Mouse (Mus musculus) ES-E14 (cell line): Measurements from ENCODE around the gene Dapk1. TPM values are rescaled to one million over a fixed set of nuclear protein-coding genes. Genes with fewer than 3 reads are reported as not detected.

Experiments
- DNase-seq: peaks from one replicate; pipeline ENCODE4 v3.0.0-alpha.2; 2013; ENCODE audit warnings: low read depth, low spot score
- H3K27ac ChIP-seq: 2 replicates; pipeline ENCODE4 v1.5.1; 2012; ENCODE audit warnings: low read depth, mild to moderate bottlenecking, low read length, moderate library complexity, mixed read lengths; ENCODE audit not compliant: poor library complexity, insufficient read depth, severe bottlenecking
- H3K36me3 ChIP-seq: 2 replicates; pipeline ENCODE4 v1.6.1; 2012; ENCODE audit warnings: mild to moderate bottlenecking, low read length, moderate library complexity, mixed read lengths; ENCODE audit not compliant: control insufficient read depth, poor library complexity, insufficient read depth, severe bottlenecking
- H3K4me1 ChIP-seq, 2 experiments: fragments of 150-350 bp in 1 of 2; sonication (generic) in 1 of 2; 2 replicates each; pipeline ENCODE4 v1.6.1; 2012; ENCODE audit warnings: low read length in 2 of 2, mild to moderate bottlenecking in 1 of 2, mixed read lengths in 1 of 2; ENCODE audit not compliant: control insufficient read depth in 2 of 2, insufficient read depth in 2 of 2, poor library complexity in 1 of 2
- H3K4me3 ChIP-seq, 2 experiments: fragments of 150-350 bp in 1 of 2; sonication (generic) in 1 of 2; 2 replicates each; pipeline ENCODE4 v1.5.1; 2012; ENCODE audit warnings: low read length in 2 of 2, low read depth in 1 of 2, mild to moderate bottlenecking in 1 of 2, mixed read lengths in 1 of 2; ENCODE audit not compliant: insufficient read depth in 1 of 2, poor library complexity in 1 of 2, severe bottlenecking in 1 of 2
- H3K9ac ChIP-seq: 2 replicates; pipeline ENCODE4 v1.6.1; 2012; ENCODE audit warnings: low read depth, mild to moderate bottlenecking, low read length, mixed read lengths; ENCODE audit not compliant: poor library complexity, insufficient read depth, severe bottlenecking
- H3K9me3 ChIP-seq: fragments of 150-350 bp; sonication (generic); 2 replicates; pipeline ENCODE4 v1.6.1; 2012; ENCODE audit warnings: low read depth, mild to moderate bottlenecking, low read length; ENCODE audit not compliant: control insufficient read depth, insufficient read depth
- CHD2 ChIP-seq: IDR thresholded peaks from 2 replicates; pipeline ENCODE4 v1.6.1; 2014; ENCODE audit warnings: mild to moderate bottlenecking, low read depth, low read length, inconsistent platforms
- HCFC1 ChIP-seq: IDR thresholded peaks from 2 replicates; pipeline ENCODE4 v1.6.1; 2012; ENCODE audit warnings: low read length, inconsistent platforms, borderline replicate concordance; ENCODE audit not compliant: insufficient read depth
- MAFK ChIP-seq: IDR thresholded peaks from 2 replicates; pipeline ENCODE4 v1.6.1; 2014; ENCODE audit warnings: mild to moderate bottlenecking, low read depth, low read length, inconsistent platforms; ENCODE audit not compliant: insufficient read depth
- ZC3H11A ChIP-seq: IDR thresholded peaks from 2 replicates; pipeline ENCODE4 v1.6.1; 2012; ENCODE audit warnings: low read depth, mild to moderate bottlenecking, inconsistent platforms, low read length, borderline replicate concordance
- ZNF384 ChIP-seq: IDR thresholded peaks from 2 replicates; pipeline ENCODE4 v1.6.1; 2012; ENCODE audit warnings: low read depth, low read length, inconsistent platforms
- in situ Hi-C, 2 experiments: fragments of 600-800 bp; cut with MboI; formaldehyde crosslinking; loops; one replicate each; pipeline ENCODE4 v1.15.1; 2025; ENCODE audit warnings: low sequenced_read_pairs in 2 of 2, inconsistent platforms in 1 of 2; ENCODE audit not compliant: unreplicated experiment in 2 of 2
- total RNA-seq: library from RNA; depleted of rRNA; stranded (reverse); fragments of 300-350 nt; gene quantifications from 2 replicates; pipeline ENCODE4 v1.2.3, GENCODE M21; 2012

The Dapk1 gene
- total RNA-seq, 1 experiment = 18.2 TPM

DNA sequence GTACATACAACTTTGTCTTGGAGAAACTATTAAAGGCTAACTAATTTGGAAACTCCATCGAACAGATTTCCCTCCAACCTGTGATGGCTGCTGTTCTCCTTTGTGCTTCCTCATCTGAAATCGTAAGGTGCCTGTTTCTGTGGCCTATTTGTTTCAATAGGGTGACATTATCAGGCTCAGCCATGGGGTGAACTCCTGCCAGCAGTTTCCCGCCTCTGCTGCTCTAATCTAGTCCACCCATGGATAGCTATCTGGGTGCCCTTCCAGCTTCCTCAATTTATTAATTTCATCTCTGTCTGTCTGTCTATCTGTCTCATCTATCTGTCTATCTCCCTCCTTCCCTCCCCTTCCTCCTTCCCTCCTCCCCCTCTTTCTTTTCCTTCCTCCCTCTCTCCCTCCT lies 53.5 kb downstream of the Dapk1 start:
- no peak for DNase-seq
- Histone ChIP-seq H3K4me3 (no peak overlapping the region), H3K27ac (no peak overlapping the region), H3K4me1 (no peaks in the 10 kb centered on the region), H3K9ac (no peak overlapping the region), H3K9me3 (no peaks in the 10 kb centered on the region), H3K36me3 (no peaks in the 10 kb centered on the region)
- TF ChIP-seq CHD2 (no peak), ZC3H11A (no peak)
- in situ Hi-C loops = no loop called here

- H3K36me3 ChIP-seq = no peaks in the 10 kb centered on the region
- H3K4me1 ChIP-seq = no peaks in the 10 kb centered on the region
- DNase-seq = no peak
- H3K27ac ChIP-seq = no peak overlapping the region
- H3K9me3 ChIP-seq = no peaks in the 10 kb centered on the region
- no peak for TF ChIP-seq MAFK
- no peak for TF ChIP-seq CHD2
- no peak for TF ChIP-seq ZC3H11A
- H3K9ac ChIP-seq = no peak overlapping the region
- H3K4me3 ChIP-seq = no peak overlapping the region
- in situ Hi-C loops = no loop called here
Measured at GRCm38 (mm10) chr13:60659600-60659999, 57.9 kb downstream of the Dapk1 start.

- H3K4me3 ChIP-seq = no peak overlapping the region
- no peak overlapping the region for H3K9ac ChIP-seq
- TF ChIP-seq CHD2 (no peak), ZNF384 (no peak), HCFC1 (no peak), MAFK (no peak), ZC3H11A (no peak)
- H3K36me3 ChIP-seq = no peaks in the 10 kb centered on the region
- in situ Hi-C loops = no loop called here
- no peak overlapping the region for H3K27ac ChIP-seq
- no peaks in the 10 kb centered on the region for H3K4me1 ChIP-seq
- H3K9me3 ChIP-seq = no peaks in the 10 kb centered on the region
- no peak for DNase-seq
Measured at GRCm38 (mm10) chr13:60660056-60660455, 58.3 kb downstream of the Dapk1 start.

- Histone ChIP-seq H3K4me3 (no peak overlapping the region), H3K9ac (no peak overlapping the region), H3K36me3 (no peaks in the 10 kb centered on the region), H3K9me3 (no peaks in the 10 kb centered on the region), H3K4me1 (no peaks in the 10 kb centered on the region), H3K27ac (no peak overlapping the region)
- DNase-seq = no peak
- in situ Hi-C loops = no loop called here
- no peak for TF ChIP-seq ZNF384
- no peak for TF ChIP-seq ZC3H11A
- TF ChIP-seq MAFK = no peak
- TF ChIP-seq CHD2 = no peak
- no peak for TF ChIP-seq HCFC1
Measured at GRCm38 (mm10) chr13:60660711-60661261, 59.0 kb downstream of the Dapk1 start.

DNA sequence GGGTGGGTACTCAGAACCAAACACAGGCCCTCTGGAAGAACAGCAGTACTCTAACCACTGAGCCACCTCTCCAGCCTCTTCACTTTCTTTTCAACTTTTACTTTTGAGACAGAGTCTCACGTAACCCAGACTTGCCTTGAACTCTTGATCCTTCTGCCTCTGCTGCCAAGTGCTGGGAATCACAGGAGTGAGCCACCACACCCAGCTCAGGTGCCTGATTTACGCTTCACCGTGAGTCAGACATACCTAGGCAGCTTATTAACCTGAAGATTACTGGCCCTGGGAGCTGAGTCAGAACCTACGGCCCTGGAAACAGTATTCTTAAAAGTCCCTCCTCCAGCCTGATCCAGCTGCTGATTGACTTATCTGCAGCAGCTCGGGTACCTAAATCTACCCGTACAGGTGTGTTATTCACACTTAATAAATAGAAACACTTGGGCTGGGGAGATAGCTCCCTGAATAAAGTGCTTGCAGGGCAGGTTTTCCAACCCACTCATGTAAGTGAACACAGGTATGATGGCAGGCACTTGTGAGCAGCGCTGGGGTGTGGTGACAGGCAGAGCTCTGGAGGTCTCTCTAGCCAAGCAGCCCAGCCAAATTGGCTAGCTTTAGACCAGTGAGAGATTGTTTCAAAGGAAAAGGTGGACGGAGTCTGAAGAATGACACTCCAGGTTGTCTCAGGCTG lies 60.9 kb downstream of the Dapk1 start:
- H3K9me3 ChIP-seq = no peaks in the 10 kb centered on the region
- H3K4me1 ChIP-seq = no peaks in the 10 kb centered on the region
- H3K9ac ChIP-seq = no peak overlapping the region
- H3K4me3 ChIP-seq = no peak overlapping the region
- H3K36me3 ChIP-seq = no peaks in the 10 kb centered on the region
- TF ChIP-seq CHD2 (no peak), MAFK (no peak), HCFC1 (no peak), ZNF384 (no peak), ZC3H11A (no peak)
- no peak for DNase-seq
- in situ Hi-C loops = no loop called here
- H3K27ac ChIP-seq = no peak overlapping the region
